40 mouse cellular contexts compared by ENCODE assay signal in the genomic region with DNA sequence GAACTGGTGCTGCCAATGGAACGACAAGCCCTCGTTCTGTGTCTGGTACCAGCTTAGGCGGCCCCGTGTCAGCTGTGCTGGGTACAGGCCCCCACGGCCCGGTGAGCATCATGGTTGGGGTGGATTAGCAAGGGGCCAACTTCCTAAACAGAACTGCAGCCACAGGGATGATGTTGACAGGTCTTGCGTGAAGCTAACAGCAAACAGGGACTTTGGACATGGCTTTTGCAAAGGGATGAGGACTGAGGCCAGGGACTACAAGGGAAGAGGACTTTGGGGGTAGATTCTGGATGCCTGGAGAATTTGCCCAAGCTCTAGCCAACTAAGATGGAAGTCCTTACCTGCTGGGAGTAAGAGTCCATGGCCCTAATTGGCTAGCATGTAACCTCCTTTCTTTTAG. TPM values are rescaled to one million over a fixed set of nuclear protein-coding genes. Genes with fewer than 3 reads are reported as not detected.
"Had no signal": no experiment of that assay in that cellular context is flagged by ENCODE, and none has a peak within 500 bp of the region (broad histone marks: within the 10 kb centered on the region; RNA-seq: fewer than 3 reads in every experiment).

No protein-coding gene starts in this region.

- H3K36me3 ChIP-seq: heart, embryonic 10.5 days; heart, embryonic 12.5 days; hindbrain, embryonic 10.5 days; hindbrain, embryonic 12.5 days; hindbrain, embryonic 15.5 days; kidney, embryonic 15.5 days; limb, embryonic 12.5 days had no signal

- H3K27ac ChIP-seq: heart, embryonic 10.5 days; hindbrain, embryonic 10.5 days; hindbrain, embryonic 12.5 days; hindbrain, embryonic 15.5 days; hindbrain, postnatal 0 days; kidney, embryonic 15.5 days; kidney, postnatal 0 days; limb, embryonic 12.5 days had no signal

- H3K4me3 ChIP-seq: heart, embryonic 10.5 days; heart, embryonic 12.5 days; hindbrain, embryonic 10.5 days; hindbrain, embryonic 12.5 days; hindbrain, embryonic 15.5 days; kidney, embryonic 15.5 days; limb, embryonic 12.5 days had no signal

- DNase-seq: gastrocnemius, postnatal 14 days; gastrocnemius, postnatal 36 days; heart, adult 18-20 months; heart, postnatal 10 days; heart, postnatal 4 days; kidney, adult 11 months; kidney, adult 2 months; kidney, adult 9 months; kidney, postnatal 14 days; kidney, postnatal 36 days; layer of hippocampus, adult 9-11 months; layer of hippocampus, postnatal 36 days; left cerebral cortex, postnatal 4 days had no signal

- H3K27me3 ChIP-seq: hindbrain, embryonic 12.5 days; hindbrain, embryonic 15.5 days; kidney, embryonic 15.5 days; limb, embryonic 12.5 days had no signal

- H3K9ac ChIP-seq: heart, embryonic 12.5 days; hindbrain, embryonic 12.5 days; hindbrain, embryonic 15.5 days; kidney, embryonic 15.5 days; limb, embryonic 12.5 days had no signal

- H3K4me1 ChIP-seq: hindbrain, embryonic 12.5 days; hindbrain, embryonic 15.5 days; kidney, embryonic 15.5 days; limb, embryonic 12.5 days had no signal

- H3K4me2 ChIP-seq: heart, embryonic 12.5 days; hindbrain, embryonic 12.5 days; hindbrain, embryonic 15.5 days; kidney, embryonic 15.5 days; limb, embryonic 12.5 days had no signal

- ATAC-seq: forebrain, embryonic 16.5 days; hindbrain, postnatal 0 days; intestine, embryonic 16.5 days had no signal

- H3K9me3 ChIP-seq: heart, embryonic 10.5 days; hindbrain, embryonic 12.5 days; hindbrain, embryonic 15.5 days; kidney, embryonic 15.5 days; limb, embryonic 12.5 days had no signal

RNA-seq across cellular contexts. Expression of gene Muc20, which starts 30.3 kb away (rescaled TPM):
- total RNA-seq: hindbrain, postnatal 0 days; layer of hippocampus, adult 18-20 months; layer of hippocampus, postnatal 14 days; layer of hippocampus, postnatal 36 days; left cerebral cortex, adult 18-20 months; left cerebral cortex, adult 8-10 months; left cerebral cortex, postnatal 10 days; left cerebral cortex, postnatal 25 days; left cerebral cortex, postnatal 4 days had no signal
- polyA plus RNA-seq: forebrain, embryonic 16.5 days; frontal cortex, adult 2 months; hindbrain, embryonic 10.5 days; hindbrain, postnatal 0 days; large intestine, adult 2 months; limb, embryonic 12.5 days had no signal

RNA-seq across cellular contexts. Expression of gene Muc4, which starts 31.2 kb away (rescaled TPM):
- total RNA-seq: heart, postnatal 4 days; hindbrain, postnatal 0 days; layer of hippocampus, adult 18-20 months; layer of hippocampus, adult 8-10 months; layer of hippocampus, postnatal 14 days; layer of hippocampus, postnatal 36 days; left cerebral cortex, adult 18-20 months; left cerebral cortex, postnatal 10 days; left cerebral cortex, postnatal 25 days; left cerebral cortex, postnatal 4 days had no signal
- polyA plus RNA-seq: forebrain, embryonic 16.5 days; heart, embryonic 14.5 days; hindbrain, embryonic 15.5 days; hindbrain, postnatal 0 days; limb, embryonic 12.5 days had no signal

RNA-seq across cellular contexts. Expression of gene Smbd1, which starts 43.4 kb away (rescaled TPM):
- total RNA-seq: gastrocnemius, adult 8-10 months; gastrocnemius, postnatal 14 days; gastrocnemius, postnatal 36 days; heart, adult 18-20 months; heart, adult 8-10 months; heart, postnatal 10 days; heart, postnatal 25 days; heart, postnatal 4 days; hindbrain, postnatal 0 days; layer of hippocampus, adult 18-20 months; layer of hippocampus, adult 8-10 months; layer of hippocampus, postnatal 14 days; layer of hippocampus, postnatal 36 days; left cerebral cortex, adult 18-20 months; left cerebral cortex, adult 8-10 months; left cerebral cortex, postnatal 10 days; left cerebral cortex, postnatal 25 days; left cerebral cortex, postnatal 4 days had no signal
- polyA plus RNA-seq: forebrain, embryonic 16.5 days; frontal cortex, adult 2 months; heart, embryonic 10.5 days; heart, embryonic 12.5 days; heart, embryonic 14.5 days; heart, embryonic 16.5 days; hindbrain, embryonic 10.5 days; hindbrain, embryonic 12.5 days; hindbrain, embryonic 15.5 days; hindbrain, postnatal 0 days; intestine, embryonic 14.5 days; kidney, adult 2 months; kidney, embryonic 15.5 days; limb, embryonic 12.5 days; limb, embryonic 14.5 days had no signal
